Mouse (Mus musculus) mammary gland, adult 2 months (tissue): ENCODE measurements around the gene Plxna1. TPM values are rescaled to one million over a fixed set of nuclear protein-coding genes. Genes with fewer than 3 reads are reported as not detected.

Experiments
- polyA plus RNA-seq: library from polyadenylated mRNA; depleted of rRNA; stranded (reverse); fragments of >200 nt; gene quantifications from 2 replicates; pipeline ENCODE4 v1.2.3, GENCODE M21; 2012; ENCODE audit warnings: low replicate concordance; rRNA removed

The Plxna1 gene
- polyA plus RNA-seq = 60.1 and 65.3 TPM in 2 replicates

DNA sequence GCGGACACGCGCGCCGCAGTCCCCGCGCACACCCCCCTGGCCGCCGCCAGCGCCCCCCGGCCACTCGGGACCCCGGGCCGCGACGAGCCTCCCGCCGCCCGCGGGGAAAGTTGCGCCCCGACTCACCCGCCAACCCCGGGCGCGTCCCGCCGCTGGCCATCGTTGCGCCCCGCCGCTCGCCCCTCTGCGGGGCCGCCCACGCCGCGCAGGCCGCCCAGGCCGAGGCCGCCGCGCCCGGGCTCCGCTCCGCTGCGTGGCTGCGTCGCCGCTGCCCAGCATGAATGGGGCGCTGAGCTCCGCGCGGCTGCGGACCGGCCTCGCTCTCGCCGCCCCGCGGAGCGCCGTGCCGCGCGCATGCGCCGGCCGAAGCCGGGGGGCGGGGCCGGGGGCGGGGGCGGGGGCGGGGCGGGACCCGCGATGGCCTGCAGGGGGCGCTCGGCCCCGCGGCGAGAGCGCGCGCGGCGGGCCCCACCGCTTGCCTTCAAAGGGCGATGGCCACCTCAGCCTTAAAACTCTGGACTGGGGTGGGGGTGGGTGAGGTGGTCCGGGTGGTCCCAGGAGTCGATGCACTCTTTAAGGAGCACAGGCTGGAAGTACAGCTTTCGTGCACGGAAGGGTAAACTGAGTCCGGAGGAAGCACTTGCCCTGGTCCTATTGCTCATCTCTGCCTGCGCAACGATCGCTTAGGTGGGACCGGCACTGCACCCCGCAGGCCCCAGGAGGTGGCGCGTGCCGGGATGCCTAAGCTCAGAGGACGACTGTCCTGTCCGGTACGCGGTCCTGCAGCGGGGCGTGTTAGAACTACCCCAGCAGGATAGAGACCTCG lies at the start of gene Plxna1:
TSS of gene Plxna1 (minus strand) at position 340 of the 826 bp plus-strand sequence.

Other genes with a start within 250 kb of the Plxna1 start
- gene Chchd6, start 233.0 kb upstream of the Plxna1 start, polyA plus RNA-seq = 74.6 and 92.3 TPM in 2 replicates